Mouse (Mus musculus) liver, postnatal 0 days (tissue): ENCODE measurements around the gene Rab6b. TPM values are rescaled to one million over a fixed set of nuclear protein-coding genes. Genes with fewer than 3 reads are reported as not detected.
A peak's percentile ranks its signal among the peaks of the same experiment; 100 is the strongest.

Experiments used
- ATAC-seq: fragments of 200-750 bp; cut with Nextera tagmentation; 2 replicates; pipeline ENCODE4 v1.8.0; 2017; ENCODE audit warnings: mild to moderate bottlenecking, moderate library complexity
- DNase-seq: peaks from one replicate; pipeline ENCODE4 v3.0.0-alpha.2; 2016
- H3K27ac ChIP-seq: fragments of 300-500 bp; sonication (generic); 2 replicates; pipeline ENCODE4 v1.5.1; 2014; ENCODE audit warnings: antibody characterized with exemption, moderate library complexity, mild to moderate bottlenecking, low read depth
- H3K27me3 ChIP-seq: fragments of 300-500 bp; sonication (generic); 2 replicates; pipeline ENCODE4 v1.6.1; 2014; ENCODE audit warnings: low read length, control low read depth, mixed read lengths; ENCODE audit not compliant: insufficient read depth
- H3K36me3 ChIP-seq: fragments of 300-500 bp; sonication (generic); replicated peaks from 2 replicates; pipeline ENCODE4 v1.6.1; 2014; ENCODE audit warnings: mild to moderate bottlenecking, control low read depth, low read length, moderate library complexity, mixed read lengths; ENCODE audit not compliant: insufficient read depth
- H3K4me1 ChIP-seq: fragments of 300-500 bp; sonication (generic); 2 replicates; pipeline ENCODE4 v1.6.1; 2014; ENCODE audit warnings: antibody characterized with exemption, mild to moderate bottlenecking, control low read depth; ENCODE audit not compliant: insufficient read depth
- H3K4me2 ChIP-seq: fragments of 300-500 bp; sonication (generic); 2 replicates; pipeline ENCODE4 v1.6.1; 2014; ENCODE audit warnings: low read depth, mild to moderate bottlenecking, low read length, moderate library complexity, mixed read lengths
- H3K4me3 ChIP-seq: fragments of 300-500 bp; sonication (generic); 2 replicates; pipeline ENCODE4 v1.5.1; 2014; ENCODE audit warnings: low read depth, low read length
- H3K9ac ChIP-seq: fragments of 300-500 bp; sonication (generic); replicated peaks from 2 replicates; pipeline ENCODE4 v1.6.1; 2014; ENCODE audit warnings: mild to moderate bottlenecking, moderate library complexity
- H3K9me3 ChIP-seq: fragments of 300-500 bp; sonication (generic); 2 replicates; pipeline ENCODE4 v1.6.1; 2016; ENCODE audit warnings: mild to moderate bottlenecking, control low read depth, low read length, mixed read lengths
- CTCF ChIP-seq: sonication (generic); IDR thresholded peaks from 2 replicates; pipeline ENCODE4 v1.5.1; 2016; ENCODE audit warnings: antibody characterized with exemption, low read depth
- EP300 ChIP-seq: IDR thresholded peaks from 2 replicates; pipeline ENCODE4 v1.6.1; 2016; ENCODE audit warnings: antibody characterized with exemption, low read depth, mild to moderate bottlenecking
- WGBS: fragments of 180-500 bp; shearing (Covaris S2); extraction: QIAGEN DNeasy Blood & Tissue Kit; methylation state at CpG from one replicate; pipeline ENCODE4 v1.1.7; 2014; ENCODE audit not compliant: insufficient replicate concordance; 5-methylcytosine and 5-hydroxymethylcytosine counted together
- polyA plus RNA-seq: library from polyadenylated mRNA; unstranded; fragments of >200 nt; fragmentation: Nextera tagmentation; extraction: Ambion mirVana; gene quantifications from 2 replicates; pipeline ENCODE4 v1.2.1, GENCODE M21; 2015

The Rab6b gene
- polyA plus RNA-seq, 1 experiment from 2014 or later: 0.26 TPM

DNA sequence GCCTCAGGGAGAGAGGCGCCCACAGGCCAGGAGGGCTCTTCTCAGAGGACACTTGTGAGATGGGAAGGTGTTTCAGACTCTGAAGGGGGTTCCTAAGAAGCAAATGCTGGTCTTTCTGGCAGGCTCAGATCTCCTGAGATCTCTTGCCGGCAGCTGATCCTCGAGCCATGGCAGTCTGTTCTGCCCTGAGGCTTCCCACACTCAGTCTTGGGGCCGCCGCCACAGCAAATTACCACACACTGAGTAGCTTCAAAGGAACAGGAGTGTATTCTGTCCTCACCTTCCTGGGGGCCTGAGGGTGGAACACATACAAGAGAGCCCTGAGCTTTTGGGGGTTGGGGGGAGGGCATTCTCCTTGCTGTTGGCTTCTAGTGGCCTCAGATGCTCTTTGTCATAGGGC lies 33.8 kb downstream of the Rab6b start:
- Histone ChIP-seq H3K27ac (no peak overlapping the region), H3K27me3 (no peaks in the 10 kb centered on the region), H3K36me3 (no peaks in the 10 kb centered on the region), H3K9me3 (no peaks in the 10 kb centered on the region), H3K4me2 (no peak overlapping the region), H3K9ac (no peak overlapping the region), H3K4me3 (no peak overlapping the region), H3K4me1 (no peaks in the 10 kb centered on the region)
- TF ChIP-seq CTCF: no peak
- TF ChIP-seq EP300: no peak
- DNase-seq (no peak), ATAC-seq (no peak)
- WGBS: 70% methylated on average over 5 of the region's 5 CpGs

GRCm38 (mm10) chr9:103146257-103146656 lies 34.7 kb downstream of the Rab6b start:
- Histone ChIP-seq H3K36me3 (no peaks in the 10 kb centered on the region), H3K4me2 (no peak overlapping the region), H3K4me3 (no peak overlapping the region), H3K9ac (no peak overlapping the region), H3K27me3 (no peaks in the 10 kb centered on the region), H3K4me1 (no peaks in the 10 kb centered on the region), H3K9me3 (no peaks in the 10 kb centered on the region), H3K27ac (no peak overlapping the region)
- 83% methylated on average over 10 of the region's 10 CpGs for WGBS
- TF ChIP-seq EP300 (no peak), CTCF (no peak)
- ATAC-seq (no peak), DNase-seq (no peak)

- DNase-seq (no peak), ATAC-seq (peak; percentile 21; the same call in 1 of the 2 replicates)
- H3K27me3 ChIP-seq: no peaks in the 10 kb centered on the region
- H3K4me3 ChIP-seq: no peak overlapping the region
- H3K9ac ChIP-seq: no peak overlapping the region
- H3K4me2 ChIP-seq: no peak overlapping the region
- H3K4me1 ChIP-seq: no peaks in the 10 kb centered on the region
- no peak overlapping the region for H3K27ac ChIP-seq
- 53% methylated on average over 9 of the region's 9 CpGs for WGBS
- no peak for TF ChIP-seq EP300
- no peak for TF ChIP-seq CTCF
- no peaks in the 10 kb centered on the region for H3K9me3 ChIP-seq
- no peaks in the 10 kb centered on the region for H3K36me3 ChIP-seq
Observed at GRCm38 (mm10) chr9:103146703-103147102, 35.1 kb downstream of the Rab6b start.

DNA sequence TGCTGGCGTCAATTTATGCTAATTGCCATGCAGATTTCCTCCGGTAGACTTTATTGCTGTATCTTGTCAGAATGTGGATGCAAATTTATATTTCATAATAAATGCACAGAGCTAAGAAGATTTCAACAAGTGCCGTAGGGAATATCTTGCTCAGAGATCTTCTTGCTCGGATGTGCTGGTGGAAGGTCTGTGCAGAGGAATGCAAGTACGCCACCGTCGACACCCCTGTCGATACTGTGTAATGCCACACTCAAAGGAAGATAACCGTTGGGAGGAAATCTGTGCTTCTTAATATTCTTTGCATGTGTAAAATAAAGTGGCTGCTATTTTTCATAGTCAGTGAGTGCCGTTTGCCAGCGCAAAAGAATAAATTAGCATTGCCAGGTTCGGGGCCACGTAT lies 35.5 kb downstream of the Rab6b start:
- Histone ChIP-seq H3K4me1 (no peaks in the 10 kb centered on the region), H3K4me3 (no peak overlapping the region), H3K4me2 (no peak overlapping the region), H3K27ac (no peak overlapping the region), H3K9ac (no peak overlapping the region), H3K9me3 (no peaks in the 10 kb centered on the region), H3K36me3 (no peaks in the 10 kb centered on the region), H3K27me3 (no peaks in the 10 kb centered on the region)
- 79% methylated on average over 13 of the region's 13 CpGs for WGBS
- ATAC-seq: no peak
- DNase-seq: no peak
- TF ChIP-seq EP300 (no peak), CTCF (no peak)

DNA sequence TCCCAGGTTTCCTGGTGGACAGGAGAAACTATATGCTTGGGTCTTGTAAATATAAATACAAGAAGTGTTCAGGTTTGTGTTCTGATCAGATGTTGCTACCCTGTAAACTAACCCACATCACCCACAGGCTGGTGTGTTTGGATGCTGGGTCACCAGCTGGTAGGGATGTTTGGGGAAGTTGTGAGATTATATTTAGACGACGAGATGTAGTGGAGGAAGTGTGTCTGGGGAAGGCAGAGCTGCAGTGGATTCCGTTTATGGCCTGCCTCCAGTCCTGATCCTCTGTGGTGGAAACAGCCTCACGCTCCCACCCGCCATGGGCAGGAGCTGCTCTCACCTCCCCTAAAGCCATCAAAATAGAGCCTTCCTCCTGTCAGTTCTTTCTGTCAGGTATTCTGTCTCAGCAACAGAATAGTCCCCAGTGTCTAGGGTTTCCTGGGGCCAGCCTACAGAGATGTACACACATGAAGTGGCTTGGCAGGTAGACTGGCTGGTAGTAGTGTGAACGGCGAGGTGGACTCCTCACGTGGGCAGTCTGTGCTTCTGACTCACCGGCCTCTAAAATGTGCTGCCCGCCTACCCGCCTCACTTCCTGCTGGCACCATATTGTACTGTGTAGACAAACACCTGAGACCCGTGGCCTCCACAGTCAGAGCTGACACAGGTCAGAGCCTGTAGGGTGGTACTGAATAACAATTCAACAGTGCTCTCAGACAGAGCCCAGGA lies 37.6 kb downstream of the Rab6b start:
- TF ChIP-seq CTCF (no peak), EP300 (no peak)
- 57% methylated on average over 12 of the region's 12 CpGs for WGBS
- Histone ChIP-seq H3K27me3 (no peaks in the 10 kb centered on the region), H3K9me3 (no peaks in the 10 kb centered on the region), H3K36me3 (no peaks in the 10 kb centered on the region), H3K27ac (no peak overlapping the region), H3K4me1 (no peaks in the 10 kb centered on the region), H3K9ac (no peak overlapping the region), H3K4me3 (no peak overlapping the region), H3K4me2 (no peak overlapping the region)
- ATAC-seq (no peak), DNase-seq (no peak)

DNA sequence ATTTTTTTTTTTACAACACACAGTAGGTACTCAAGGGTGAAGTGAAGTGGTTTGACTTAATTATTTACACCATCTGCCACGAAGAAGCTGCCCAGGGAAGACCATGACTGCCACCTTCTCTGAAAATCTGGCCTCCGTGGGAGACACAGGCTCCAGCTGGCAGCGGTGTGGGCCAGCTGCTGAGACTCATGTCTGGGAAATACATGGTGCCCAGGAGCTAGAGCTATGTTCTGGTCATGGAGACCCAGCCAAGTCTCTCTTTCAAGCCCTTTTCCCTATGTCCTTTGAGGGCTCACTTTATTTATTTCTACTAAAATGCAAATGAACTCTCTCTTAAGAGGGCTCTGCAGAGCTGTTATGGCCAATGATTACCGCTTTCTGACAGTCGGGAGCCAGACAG lies 41.7 kb downstream of the Rab6b start:
- H3K4me3 ChIP-seq: no peak overlapping the region
- ATAC-seq: no peak
- H3K27ac ChIP-seq: no peak overlapping the region
- H3K4me1 ChIP-seq: no peaks in the 10 kb centered on the region
- no peak for DNase-seq
- H3K9ac ChIP-seq: no peak overlapping the region
- no peaks in the 10 kb centered on the region for H3K9me3 ChIP-seq
- no peaks in the 10 kb centered on the region for H3K27me3 ChIP-seq
- no peak overlapping the region for H3K4me2 ChIP-seq
- WGBS: 68% methylated on average over 5 of the region's 5 CpGs
- no peak for TF ChIP-seq CTCF
- no peak for TF ChIP-seq EP300
- H3K36me3 ChIP-seq: no peaks in the 10 kb centered on the region
